Mouse (Mus musculus) forebrain, embryonic 16.5 days (tissue): ENCODE measurements around the gene Nlrp6. TPM values are rescaled to one million over a fixed set of nuclear protein-coding genes. Genes with fewer than 3 reads are reported as not detected.

ENCODE experiments used
- ATAC-seq: fragments of 200-750 bp; cut with Nextera tagmentation; 2 replicates; pipeline ENCODE4 v1.8.0; 2017; ENCODE audit warnings: mild to moderate bottlenecking, moderate library complexity
- H3K27ac ChIP-seq: fragments of 300-500 bp; sonication (generic); 2 replicates; pipeline ENCODE4 v1.5.1; 2014; ENCODE audit warnings: low read length, control low read depth
- H3K27me3 ChIP-seq: fragments of 300-500 bp; sonication (generic); replicated peaks from 2 replicates; pipeline ENCODE4 v1.6.1; 2014; ENCODE audit warnings: low read length; ENCODE audit not compliant: control insufficient read depth, insufficient read depth
- H3K36me3 ChIP-seq: fragments of 300-500 bp; sonication (generic); 2 replicates; pipeline ENCODE4 v1.6.1; 2014; ENCODE audit not compliant: control insufficient read depth, insufficient read depth
- H3K4me1 ChIP-seq: fragments of 300-500 bp; sonication (generic); replicated peaks from 2 replicates; pipeline ENCODE4 v1.6.1; 2014; ENCODE audit warnings: low read length; ENCODE audit not compliant: control insufficient read depth, insufficient read depth
- H3K4me2 ChIP-seq: fragments of 300-500 bp; sonication (generic); 2 replicates; pipeline ENCODE4 v1.6.1; 2014; ENCODE audit warnings: mild to moderate bottlenecking, low read length, control low read depth
- H3K4me3 ChIP-seq: fragments of 300-500 bp; sonication (generic); replicated peaks from 2 replicates; pipeline ENCODE4 v1.5.1; 2014; ENCODE audit warnings: mild to moderate bottlenecking, low read length, control low read depth
- H3K9ac ChIP-seq: fragments of 300-500 bp; sonication (generic); replicated peaks from 2 replicates; pipeline ENCODE4 v1.6.1; 2014; ENCODE audit warnings: low read depth, low read length, control low read depth
- H3K9me3 ChIP-seq: fragments of 300-500 bp; sonication (generic); 2 replicates; pipeline ENCODE4 v1.6.1; 2016; ENCODE audit warnings: low read length; ENCODE audit not compliant: control insufficient read depth
- WGBS: fragments of 180-500 bp; shearing (Covaris S2); extraction: QIAGEN DNeasy Blood & Tissue Kit; methylation state at CpG from one replicate; pipeline ENCODE4 v1.1.7; 2014; 5-methylcytosine and 5-hydroxymethylcytosine counted together
- polyA plus RNA-seq: library from polyadenylated mRNA; unstranded; fragments of >200 nt; fragmentation: Nextera tagmentation; extraction: Ambion mirVana; gene quantifications from 2 replicates; pipeline ENCODE4 v1.2.1, GENCODE M21; 2015

Nlrp6 gene
- polyA plus RNA-seq, 1 experiment from 2014 or later = 0.68 TPM

DNA sequence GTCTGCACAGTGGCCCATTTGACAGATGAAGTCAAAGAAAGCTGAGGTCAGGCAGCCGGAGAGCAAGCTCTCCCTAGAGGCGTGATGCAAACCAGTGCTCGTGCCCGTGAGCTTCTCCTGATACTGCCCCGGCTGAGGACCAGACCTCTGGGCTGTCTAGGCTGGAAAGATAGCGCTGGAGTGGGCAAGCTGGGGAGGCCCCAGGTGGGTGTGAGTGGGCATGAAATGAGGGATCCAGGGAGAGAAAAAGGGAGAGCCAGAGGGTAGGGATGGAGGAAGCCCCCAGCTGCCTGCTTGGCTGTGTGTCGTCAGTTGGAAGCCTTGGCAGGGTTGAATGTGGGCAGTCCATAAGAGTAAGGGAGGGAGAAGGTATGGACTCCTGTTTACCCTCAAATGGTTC lies 23.5 kb downstream of the Nlrp6 start:
- Histone ChIP-seq H3K27me3 (no peaks in the 10 kb centered on the region), H3K4me1 (peaks cover 11% of the 10 kb centered on the region), H3K27ac (no peak overlapping the region), H3K36me3 (no peaks in the 10 kb centered on the region), H3K9ac (no peak overlapping the region), H3K4me3 (no peak overlapping the region), H3K9me3 (no peaks in the 10 kb centered on the region), H3K4me2 (no peak overlapping the region)
- 89% methylated on average over 7 of the region's 7 CpGs for WGBS
- no peak for ATAC-seq

DNA sequence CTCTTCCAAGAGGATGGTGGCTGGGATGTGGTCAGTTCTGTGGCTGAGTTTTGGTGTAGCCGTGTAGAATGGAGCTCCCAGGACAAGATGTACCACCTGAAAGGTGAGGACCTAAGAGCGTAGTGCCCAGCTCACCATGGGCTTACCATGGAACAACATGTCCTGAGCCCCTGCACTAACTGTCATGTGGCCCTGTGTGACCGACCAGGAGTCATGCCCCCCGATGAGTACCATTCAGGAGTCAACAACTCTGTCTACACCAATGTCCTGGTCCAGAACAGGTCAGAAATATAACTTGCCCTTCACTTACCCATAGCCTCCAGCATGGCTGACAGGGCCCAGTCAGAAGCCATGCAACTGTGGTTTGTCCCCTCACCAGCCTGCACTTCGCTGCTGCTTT lies 24.5 kb downstream of the Nlrp6 start:
- Histone ChIP-seq H3K4me3 (no peak overlapping the region), H3K4me2 (no peak overlapping the region), H3K9ac (no peak overlapping the region), H3K27ac (no peak overlapping the region), H3K36me3 (no peaks in the 10 kb centered on the region), H3K4me1 (peaks cover 11% of the 10 kb centered on the region), H3K9me3 (no peaks in the 10 kb centered on the region), H3K27me3 (no peaks in the 10 kb centered on the region)
- 93% methylated on average over 5 of the region's 5 CpGs for WGBS
- no peak for ATAC-seq

DNA sequence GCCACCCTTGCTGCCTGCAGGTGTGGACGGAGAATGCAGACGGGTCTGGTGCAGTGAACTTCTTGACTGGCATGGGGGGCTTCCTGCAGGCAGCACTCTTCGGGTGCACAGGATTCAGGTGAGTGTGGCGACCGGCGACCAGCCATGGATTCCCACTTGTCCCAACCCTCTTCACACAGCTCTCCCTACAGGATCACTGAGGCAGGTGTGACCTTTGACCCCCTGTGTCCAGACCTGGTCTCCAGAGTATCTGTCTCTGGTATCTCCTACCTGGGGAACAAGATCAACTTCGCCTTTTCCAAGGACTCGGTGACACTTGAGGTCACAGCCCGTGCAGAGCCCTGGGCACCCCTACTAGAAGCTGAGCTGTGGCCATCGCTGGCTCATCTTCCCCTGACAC lies 25.6 kb downstream of the Nlrp6 start:
- WGBS = 96% methylated on average over 10 of the region's 10 CpGs
- H3K9me3 ChIP-seq = no peaks in the 10 kb centered on the region
- no peak overlapping the region for H3K4me3 ChIP-seq
- H3K27me3 ChIP-seq = no peaks in the 10 kb centered on the region
- H3K36me3 ChIP-seq = no peaks in the 10 kb centered on the region
- peaks cover 7% of the 10 kb centered on the region for H3K4me1 ChIP-seq
- no peak overlapping the region for H3K4me2 ChIP-seq
- ATAC-seq = no peak
- no peak overlapping the region for H3K27ac ChIP-seq
- no peak overlapping the region for H3K9ac ChIP-seq

DNA sequence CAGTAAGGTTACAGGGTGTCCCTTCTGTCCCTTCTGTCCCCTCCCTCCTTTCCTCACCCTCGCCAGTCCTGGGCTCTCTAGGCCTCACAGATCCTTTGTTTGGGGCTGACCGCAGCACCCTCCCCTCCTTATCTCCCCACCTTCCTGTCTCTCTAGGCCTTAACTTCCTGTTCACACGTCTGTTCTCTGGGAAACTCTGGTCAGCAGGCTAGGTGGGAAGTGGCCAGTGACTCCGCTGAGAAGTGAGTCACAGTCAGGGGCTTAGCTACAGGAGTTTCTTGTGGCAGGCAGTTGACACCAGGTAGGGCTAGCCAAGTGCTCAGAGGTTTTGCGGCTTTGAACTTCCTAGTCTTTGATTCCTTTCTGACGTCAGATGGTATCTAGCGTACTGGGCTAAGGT lies 26.3 kb downstream of the Nlrp6 start:
- Histone ChIP-seq H3K27ac (no peak overlapping the region), H3K4me1 (peaks cover 2% of the 10 kb centered on the region; the same call in 1 of the 2 replicates), H3K9ac (no peak overlapping the region), H3K4me2 (no peak overlapping the region), H3K4me3 (no peak overlapping the region), H3K9me3 (no peaks in the 10 kb centered on the region), H3K36me3 (no peaks in the 10 kb centered on the region), H3K27me3 (no peaks in the 10 kb centered on the region)
- WGBS = 77% methylated on average over 7 of the region's 7 CpGs
- ATAC-seq = no peak

DNA sequence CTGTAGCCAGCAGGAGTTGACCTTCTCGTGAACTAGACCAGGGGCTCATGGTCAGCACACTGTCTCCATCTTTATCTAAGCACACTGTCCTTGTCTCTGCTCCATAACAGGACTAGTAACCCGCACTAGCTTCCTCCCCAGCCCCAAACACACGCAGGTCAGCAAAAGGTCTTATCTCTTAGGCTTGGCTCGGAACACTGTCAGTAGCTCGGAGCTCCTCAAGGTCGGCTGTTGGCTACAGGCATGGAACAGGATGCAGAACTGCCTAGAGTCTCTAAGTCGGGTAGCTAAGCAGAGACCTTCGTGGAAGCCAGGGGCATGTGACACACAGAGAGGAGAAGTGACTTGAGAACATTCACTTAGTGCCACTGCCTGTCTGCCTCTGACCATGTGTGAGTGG lies 27.5 kb downstream of the Nlrp6 start:
- H3K9ac ChIP-seq = no peak overlapping the region
- no peak overlapping the region for H3K4me3 ChIP-seq
- no peak overlapping the region for H3K27ac ChIP-seq
- H3K27me3 ChIP-seq = no peaks in the 10 kb centered on the region
- ATAC-seq = no peak
- no peak overlapping the region for H3K4me2 ChIP-seq
- H3K4me1 ChIP-seq = no peaks in the 10 kb centered on the region
- H3K9me3 ChIP-seq = no peaks in the 10 kb centered on the region
- H3K36me3 ChIP-seq = no peaks in the 10 kb centered on the region
- WGBS = 90% methylated on average over 8 of the region's 8 CpGs

DNA sequence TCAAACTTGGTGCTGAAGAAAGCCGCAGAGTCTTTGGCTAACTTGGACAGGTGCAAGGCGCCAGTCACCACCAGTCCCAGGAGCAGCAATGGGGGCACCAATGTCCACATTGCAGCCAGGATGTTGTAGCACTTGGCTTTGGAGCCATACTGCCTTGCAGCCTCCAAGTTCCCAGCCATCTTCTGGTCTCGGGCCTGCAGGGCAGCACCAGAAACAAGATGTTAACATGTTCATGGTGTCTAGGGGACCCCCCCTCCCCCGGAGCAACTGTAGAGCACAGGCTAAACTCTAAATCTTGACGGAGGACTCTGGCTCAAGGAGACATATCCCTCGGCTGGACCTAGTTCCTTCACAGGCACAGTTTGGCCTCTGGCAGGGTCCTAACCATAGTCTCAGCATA lies 28.6 kb downstream of the Nlrp6 start:
- H3K4me1 ChIP-seq = no peaks in the 10 kb centered on the region
- no peak overlapping the region for H3K4me3 ChIP-seq
- no peak overlapping the region for H3K9ac ChIP-seq
- 90% methylated on average over 6 of the region's 6 CpGs for WGBS
- H3K27me3 ChIP-seq = no peaks in the 10 kb centered on the region
- no peak overlapping the region for H3K4me2 ChIP-seq
- H3K27ac ChIP-seq = no peak overlapping the region
- H3K36me3 ChIP-seq = no peaks in the 10 kb centered on the region
- no peak for ATAC-seq
- no peaks in the 10 kb centered on the region for H3K9me3 ChIP-seq

DNA sequence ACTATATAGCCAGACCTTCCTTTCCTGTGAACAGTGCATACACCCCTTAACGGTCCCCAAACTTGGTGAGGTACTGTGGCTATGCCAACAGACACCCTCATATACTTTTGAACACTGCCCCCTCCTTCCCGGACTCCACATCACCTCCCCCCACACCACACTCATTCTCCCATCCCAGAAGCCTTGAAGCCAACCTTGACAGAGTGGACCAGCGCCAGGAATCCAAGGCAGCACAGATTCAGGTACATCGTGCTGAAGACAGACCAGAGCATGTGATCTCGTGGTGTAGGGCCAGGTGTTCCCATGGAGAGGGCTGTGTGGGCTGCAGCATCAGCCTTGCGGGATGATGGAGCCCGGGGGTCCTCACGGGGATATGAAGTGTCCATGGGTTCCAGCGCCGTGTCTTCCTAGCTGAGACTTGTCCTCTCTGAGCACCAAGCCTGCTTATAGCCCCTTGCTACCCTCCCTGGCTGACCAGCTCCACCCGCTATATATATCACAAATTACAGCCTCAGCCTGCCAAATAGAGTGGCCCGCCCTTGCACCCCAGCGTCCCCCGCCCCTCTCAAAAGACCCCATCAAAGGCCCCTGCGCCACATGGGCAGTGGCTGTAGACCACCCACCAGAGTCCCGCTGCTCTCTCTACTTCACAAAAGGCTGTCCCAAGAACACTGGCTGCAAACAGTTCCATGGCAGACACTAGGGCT lies 29.3 kb downstream of the Nlrp6 start, which contains the start of gene Ifitm5:
Ifitm5 (minus strand) TSS at position 468 of the 707 bp plus-strand sequence.
- WGBS = 71% methylated on average over 16 of the region's 16 CpGs
- H3K27me3 ChIP-seq = no peaks in the 10 kb centered on the region
- no peak within 1 kb of the TSS for H3K4me3 ChIP-seq
- no peaks in the 10 kb centered on the region for H3K9me3 ChIP-seq
- H3K9ac ChIP-seq = no peak within 1 kb of the TSS
- H3K36me3 ChIP-seq = no peaks in the 10 kb centered on the region
- 0 out of 2 replicates have a peak, but pooled peaks cover under 1% of the 10 kb centered on the region for H3K4me1 ChIP-seq
- no peak for ATAC-seq
- H3K27ac ChIP-seq = no peak within 1 kb of the TSS
- no peak within 1 kb of the TSS for H3K4me2 ChIP-seq

DNA sequence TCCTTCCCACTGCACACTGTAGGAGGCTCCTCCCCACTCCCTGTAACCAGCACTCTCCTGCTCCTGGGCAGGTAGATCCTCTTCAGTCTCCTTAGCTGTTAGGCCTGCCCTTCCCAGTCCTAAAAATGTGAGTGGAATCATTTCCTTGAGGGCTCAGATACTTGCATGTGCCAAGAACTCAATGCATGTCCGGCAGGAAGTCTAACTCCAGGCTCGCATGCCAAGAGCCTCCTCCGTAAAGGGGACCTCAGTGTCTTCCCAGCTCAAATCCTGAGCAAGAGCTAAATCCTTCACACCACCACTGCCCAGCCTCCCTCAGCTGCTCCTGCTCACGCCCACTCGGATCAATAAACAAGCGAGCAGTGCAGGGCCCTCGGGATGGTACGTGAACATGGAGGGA lies 30.3 kb downstream of the Nlrp6 start:
- H3K9me3 ChIP-seq = no peaks in the 10 kb centered on the region
- no peak overlapping the region for H3K9ac ChIP-seq
- WGBS = 66% methylated on average over 8 of the region's 8 CpGs
- H3K27ac ChIP-seq = no peak overlapping the region
- no peaks in the 10 kb centered on the region for H3K36me3 ChIP-seq
- H3K27me3 ChIP-seq = no peaks in the 10 kb centered on the region
- peaks cover 5% of the 10 kb centered on the region; the same call in 1 of the 2 replicates for H3K4me1 ChIP-seq
- ATAC-seq = no peak
- no peak overlapping the region for H3K4me3 ChIP-seq
- H3K4me2 ChIP-seq = no peak overlapping the region

DNA sequence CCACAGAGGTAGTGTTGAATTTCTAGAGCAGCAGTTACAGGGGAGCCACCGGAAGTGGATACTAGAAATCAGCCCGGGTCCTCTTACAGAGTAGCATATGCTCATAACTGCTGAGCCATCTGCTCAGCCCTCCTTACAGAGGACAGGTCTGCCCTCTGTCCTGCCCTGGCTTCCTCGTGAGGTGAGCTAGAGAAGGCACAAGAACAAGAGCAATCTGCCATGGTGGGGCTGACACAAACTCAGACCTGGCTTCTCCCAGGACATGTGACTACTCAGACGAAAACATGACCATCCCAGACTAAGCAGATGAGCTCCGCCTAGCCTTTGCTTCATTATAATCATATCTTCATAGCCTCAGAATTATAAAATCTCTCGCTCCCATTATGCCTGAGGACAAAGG lies 31.1 kb downstream of the Nlrp6 start:
- 81% methylated on average over 6 of the region's 6 CpGs for WGBS
- H3K27me3 ChIP-seq = no peaks in the 10 kb centered on the region
- no peak overlapping the region for H3K27ac ChIP-seq

DNA sequence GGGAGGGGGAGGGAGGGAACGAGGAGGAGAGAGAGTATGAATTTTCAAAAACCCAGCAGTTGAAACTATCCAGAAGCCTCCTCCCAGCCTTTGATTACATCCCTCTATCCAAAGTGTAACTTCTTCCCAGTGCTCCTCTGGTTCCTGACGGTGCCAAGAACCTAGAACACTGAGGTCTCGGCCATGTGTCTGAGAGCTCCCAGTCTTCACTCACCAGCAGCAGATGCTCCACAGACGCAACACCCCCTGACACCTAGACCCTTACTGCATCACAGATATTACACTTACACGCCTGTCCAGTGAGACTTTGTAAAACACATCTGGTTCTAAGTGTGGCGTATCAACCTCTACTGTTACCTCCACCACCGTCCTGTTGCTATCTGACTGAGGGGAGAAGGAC lies 31.7 kb downstream of the Nlrp6 start:
- Histone ChIP-seq H3K4me1 (peaks cover 5% of the 10 kb centered on the region; the same call in 1 of the 2 replicates), H3K27ac (no peak overlapping the region), H3K27me3 (no peaks in the 10 kb centered on the region), H3K9ac (no peak overlapping the region), H3K4me2 (no peak overlapping the region), H3K36me3 (no peaks in the 10 kb centered on the region), H3K4me3 (no peak overlapping the region), H3K9me3 (no peaks in the 10 kb centered on the region)
- no peak for ATAC-seq
- WGBS = 89% methylated on average over 7 of the region's 7 CpGs

More for the DNA sequence above, 31.1 kb downstream of the Nlrp6 start:
- Histone ChIP-seq H3K4me1 (peaks cover 5% of the 10 kb centered on the region; the same call in 1 of the 2 replicates), H3K9ac (no peak overlapping the region), H3K4me2 (no peak overlapping the region), H3K4me3 (no peak overlapping the region), H3K36me3 (no peaks in the 10 kb centered on the region), H3K9me3 (no peaks in the 10 kb centered on the region)
- ATAC-seq = no peak
